Mouse (Mus musculus) kidney, embryonic 15.5 days (tissue): ENCODE measurements around the gene Sesn2. TPM values are rescaled to one million over a fixed set of nuclear protein-coding genes. Genes with fewer than 3 reads are reported as not detected.

Source experiments
- ATAC-seq: fragments of 200-750 bp; cut with Nextera tagmentation; replicated peaks from 2 replicates; pipeline ENCODE4 v1.8.0; 2017; ENCODE audit warnings: moderate TSS enrichment; ENCODE audit not compliant: low FRiP score
- H3K27ac ChIP-seq: fragments of 300-500 bp; sonication (generic); 2 replicates; pipeline ENCODE4 v1.5.1; 2015; ENCODE audit warnings: mild to moderate bottlenecking, inconsistent platforms
- H3K27me3 ChIP-seq: fragments of 300-500 bp; sonication (generic); 2 replicates; pipeline ENCODE4 v1.6.1; 2015; ENCODE audit warnings: inconsistent platforms
- H3K36me3 ChIP-seq: fragments of 300-500 bp; sonication (generic); 2 replicates; pipeline ENCODE4 v1.6.1; 2015; ENCODE audit warnings: inconsistent platforms
- H3K4me1 ChIP-seq: fragments of 300-500 bp; sonication (generic); 2 replicates; pipeline ENCODE4 v1.6.1; 2015; ENCODE audit warnings: inconsistent platforms
- H3K4me2 ChIP-seq: fragments of 300-500 bp; sonication (generic); 2 replicates; pipeline ENCODE4 v1.6.1; 2015; ENCODE audit warnings: moderate library complexity, mild to moderate bottlenecking, inconsistent platforms
- H3K4me3 ChIP-seq: fragments of 300-500 bp; sonication (generic); replicated peaks from 2 replicates; pipeline ENCODE4 v1.5.1; 2015; ENCODE audit warnings: mild to moderate bottlenecking, inconsistent platforms
- H3K9ac ChIP-seq: fragments of 300-500 bp; sonication (generic); 2 replicates; pipeline ENCODE4 v1.6.1; 2015; ENCODE audit warnings: mild to moderate bottlenecking, inconsistent platforms
- H3K9me3 ChIP-seq: fragments of 300-500 bp; sonication (generic); replicated peaks from 2 replicates; pipeline ENCODE4 v1.6.1; 2016; ENCODE audit warnings: inconsistent platforms
- WGBS: fragments of 180-500 bp; shearing (Covaris S2); methylation state at CpG from one replicate; pipeline ENCODE4 v1.1.7; 2015; ENCODE audit warnings: mixed read lengths; 5-methylcytosine and 5-hydroxymethylcytosine counted together
- polyA plus RNA-seq: library from polyadenylated mRNA; unstranded; fragments of >200 nt; fragmentation: Nextera tagmentation; extraction: Ambion mirVana; gene quantifications from 2 replicates; pipeline ENCODE4 v1.2.1, GENCODE M21; 2015

Sesn2 gene
- polyA plus RNA-seq, 1 experiment from 2014 or later, result 19.4 TPM

GRCm38 (mm10) chr4:132512080-132512479 lies 1.8 kb upstream of the Sesn2 start:
- ATAC-seq, result no peak
- Histone ChIP-seq H3K9ac (no peak overlapping the region), H3K27ac (no peak overlapping the region), H3K27me3 (no peaks in the 10 kb centered on the region), H3K9me3 (no peaks in the 10 kb centered on the region), H3K4me3 (no peak overlapping the region), H3K4me2 (no peak overlapping the region), H3K36me3 (no peaks in the 10 kb centered on the region), H3K4me1 (peaks cover 39% of the 10 kb centered on the region)
- WGBS, result 72% methylated on average over 3 of the region's 3 CpGs

- H3K9ac ChIP-seq, result peak overlapping the region; percentile 82
Observed at GRCm38 (mm10) chr4:132509621-132510296, 542 bp downstream of the Sesn2 start.

GRCm38 (mm10) chr4:132507210-132507609 lies 3.1 kb downstream of the Sesn2 start:
- Histone ChIP-seq H3K27ac (peak overlapping the region; percentile 46), H3K4me2 (no peak overlapping the region), H3K9ac (peak overlapping the region; percentile 18; the same call in 1 of the 2 replicates), H3K27me3 (no peaks in the 10 kb centered on the region), H3K4me3 (no peak overlapping the region; the same call in 1 of the 2 replicates), H3K9me3 (no peaks in the 10 kb centered on the region), H3K4me1 (peaks cover 52% of the 10 kb centered on the region), H3K36me3 (no peaks in the 10 kb centered on the region)
- no peak for ATAC-seq
- 47% methylated on average over 2 of the region's 2 CpGs for WGBS

More at GRCm38 (mm10) chr4:132509621-132510296, 542 bp downstream of the Sesn2 start:
- Histone ChIP-seq H3K27me3 (no peaks in the 10 kb centered on the region), H3K36me3 (no peaks in the 10 kb centered on the region), H3K9me3 (no peaks in the 10 kb centered on the region), H3K4me2 (peak overlapping the region; percentile 82), H3K27ac (peak overlapping the region; percentile 94), H3K4me3 (peak overlapping the region; percentile 83), H3K4me1 (peaks cover 49% of the 10 kb centered on the region)
- under 1% methylated on average over 52 of the region's 52 CpGs for WGBS
- ATAC-seq, result peak; percentile 78

GRCm38 (mm10) chr4:132506250-132506649 lies 4.1 kb downstream of the Sesn2 start:
- Histone ChIP-seq H3K9me3 (no peaks in the 10 kb centered on the region), H3K4me1 (peaks cover 52% of the 10 kb centered on the region), H3K36me3 (no peaks in the 10 kb centered on the region), H3K4me3 (no peak overlapping the region), H3K4me2 (no peak overlapping the region), H3K27me3 (no peaks in the 10 kb centered on the region), H3K27ac (no peak overlapping the region), H3K9ac (no peak overlapping the region)
- 74% methylated on average over 6 of the region's 6 CpGs for WGBS
- no peak for ATAC-seq

- no peak overlapping the region for H3K4me2 ChIP-seq
- no peaks in the 10 kb centered on the region for H3K27me3 ChIP-seq
- WGBS, result 48% methylated on average over 10 of the region's 10 CpGs
- no peak overlapping the region for H3K9ac ChIP-seq
- no peaks in the 10 kb centered on the region for H3K9me3 ChIP-seq
- peaks cover 4% of the 10 kb centered on the region; the same call in 1 of the 2 replicates for H3K36me3 ChIP-seq
- no peak overlapping the region for H3K4me3 ChIP-seq
- peaks cover 52% of the 10 kb centered on the region for H3K4me1 ChIP-seq
- H3K27ac ChIP-seq, result no peak overlapping the region
- no peak for ATAC-seq
Observed at GRCm38 (mm10) chr4:132505800-132506199, 4.5 kb downstream of the Sesn2 start.

- H3K27me3 ChIP-seq, result no peaks in the 10 kb centered on the region
- no peak overlapping the region for H3K4me2 ChIP-seq
- no peak for ATAC-seq
- H3K9ac ChIP-seq, result no peak overlapping the region
- H3K27ac ChIP-seq, result no peak overlapping the region
- no peaks in the 10 kb centered on the region for H3K9me3 ChIP-seq
- WGBS, result 62% methylated on average over 6 of the region's 6 CpGs
- no peak overlapping the region for H3K4me3 ChIP-seq
- peaks cover 48% of the 10 kb centered on the region for H3K4me1 ChIP-seq
- H3K36me3 ChIP-seq, result peaks cover 8% of the 10 kb centered on the region; the same call in 1 of the 2 replicates
Observed at GRCm38 (mm10) chr4:132505034-132505738, 5.1 kb downstream of the Sesn2 start.

- H3K27me3 ChIP-seq, result no peaks in the 10 kb centered on the region
- no peak overlapping the region for H3K4me3 ChIP-seq
- H3K4me2 ChIP-seq, result no peak overlapping the region
- 0 out of 2 replicates have a peak overlapping the region, but pooled peaks have one; percentile 3 for H3K27ac ChIP-seq
- no peaks in the 10 kb centered on the region for H3K9me3 ChIP-seq
- peaks cover 40% of the 10 kb centered on the region for H3K4me1 ChIP-seq
- H3K9ac ChIP-seq, result no peak overlapping the region
- H3K36me3 ChIP-seq, result peaks cover 22% of the 10 kb centered on the region
- ATAC-seq, result 0 out of 2 replicates have a peak, but pooled peaks have one; percentile 36
- 71% methylated on average over 11 of the region's 11 CpGs for WGBS
Observed at GRCm38 (mm10) chr4:132503344-132503743, 7.0 kb downstream of the Sesn2 start.

- 95% methylated on average over 6 of the region's 6 CpGs for WGBS
Observed at GRCm38 (mm10) chr4:132501639-132502038, 8.7 kb downstream of the Sesn2 start.

GRCm38 (mm10) chr4:132494271-132494918 lies 15.9 kb downstream of the Sesn2 start:
- Histone ChIP-seq H3K9me3 (no peaks in the 10 kb centered on the region), H3K27me3 (no peaks in the 10 kb centered on the region), H3K4me2 (no peak overlapping the region), H3K36me3 (peaks cover 72% of the 10 kb centered on the region), H3K4me3 (no peak overlapping the region), H3K27ac (no peak overlapping the region), H3K4me1 (peaks cover 13% of the 10 kb centered on the region; the same call in 1 of the 2 replicates), H3K9ac (no peak overlapping the region)
- WGBS, result 85% methylated on average over 20 of the region's 20 CpGs
- no peak for ATAC-seq

More at GRCm38 (mm10) chr4:132501639-132502038, 8.7 kb downstream of the Sesn2 start:
- Histone ChIP-seq H3K36me3 (peaks cover 40% of the 10 kb centered on the region), H3K4me3 (no peak overlapping the region), H3K9me3 (no peaks in the 10 kb centered on the region), H3K4me2 (no peak overlapping the region), H3K27ac (no peak overlapping the region), H3K4me1 (peaks cover 31% of the 10 kb centered on the region), H3K9ac (no peak overlapping the region), H3K27me3 (no peaks in the 10 kb centered on the region)
- no peak for ATAC-seq

GRCm38 (mm10) chr4:132492178-132493060 lies 17.9 kb downstream of the Sesn2 start:
- Histone ChIP-seq H3K27ac (no peak overlapping the region), H3K4me3 (no peak overlapping the region), H3K27me3 (no peaks in the 10 kb centered on the region), H3K4me1 (peaks cover 13% of the 10 kb centered on the region; the same call in 1 of the 2 replicates), H3K4me2 (no peak overlapping the region), H3K9me3 (no peaks in the 10 kb centered on the region), H3K36me3 (peaks cover 52% of the 10 kb centered on the region), H3K9ac (no peak overlapping the region)
- no peak for ATAC-seq
- 60% methylated on average over 10 of the region's 10 CpGs for WGBS

GRCm38 (mm10) chr4:132491748-132492147 lies 18.6 kb downstream of the Sesn2 start:
- ATAC-seq, result no peak
- H3K4me2 ChIP-seq, result no peak overlapping the region
- H3K9me3 ChIP-seq, result no peaks in the 10 kb centered on the region
- H3K36me3 ChIP-seq, result peaks cover 46% of the 10 kb centered on the region
- no peaks in the 10 kb centered on the region for H3K27me3 ChIP-seq
- H3K27ac ChIP-seq, result no peak overlapping the region
- WGBS, result 70% methylated on average over 6 of the region's 6 CpGs
- no peak overlapping the region for H3K4me3 ChIP-seq
- H3K4me1 ChIP-seq, result peaks cover 13% of the 10 kb centered on the region; the same call in 1 of the 2 replicates
- no peak overlapping the region for H3K9ac ChIP-seq
